In genomic region chr10:76664156-76665115, GRCm38 (mm10) we compare ENCODE assay signal across 8 mouse cellular contexts. TPM values are rescaled to one million over a fixed set of nuclear protein-coding genes. Genes with fewer than 3 reads are reported as not detected.
DNase-seq lines count a peak whose midpoint lies in the region; TF ChIP-seq lines count a peak whose summit lies in the region.
"Had no signal": no experiment of that assay in that cellular context is flagged by ENCODE, and none has a peak within 500 bp of the region (broad histone marks: within the 10 kb centered on the region; RNA-seq: fewer than 3 reads in every experiment).

No protein-coding gene starts in this region.

- no peak for TF ChIP-seq CTCF in lung, adult 2 months (IDR thresholded peaks at IDR 0.05; ENCODE audit: insufficient read depth, low read length)

- H3K4me1 ChIP-seq in lung, adult 2 months (ENCODE audit: control insufficient read depth, insufficient read depth, low read length) = no peaks in the 10 kb centered on the region
- H3K4me1 ChIP-seq: limb, embryonic 12.5 days had no signal

- peak; percentile 8 for DNase-seq in ZHBTc4 (ENCODE audit: low read depth, low spot score)
- DNase-seq in cerebellum, adult 9-10 months = peak; percentile 54
- peak; percentile 78 to 83 for DNase-seq in heart, postnatal 10 days
- peak; percentile 48 for DNase-seq in lung, adult 2 months
- peak; percentile 88 for DNase-seq in urinary bladder, postnatal 14 days (ENCODE audit: low spot score)
- DNase-seq in c-Kit-positive CD71-positive TER-119-positive erythroid progenitor cells, embryonic 14.5 days (ENCODE audit: low spot score) = no peak
- no peak for DNase-seq in B cell, adult 2 months

- H3K4me3 ChIP-seq in lung, adult 2 months (replicated peaks; ENCODE audit: extremely low read depth, low read depth, low read length) = no peak overlapping the region
- H3K4me3 ChIP-seq: limb, embryonic 12.5 days had no signal

- intact Hi-C loops in heart, postnatal 10 days (cut with DNase I) = no loop called here

- TF ChIP-seq POLR2A in lung, adult 2 months (IDR thresholded peaks at IDR 0.05; ENCODE audit: borderline replicate concordance, extremely low read depth, low read depth, low read length) = no peak

- WGBS in lung, adult 2 months = 61% methylated on average over 20 of the region's 20 CpGs

RNA-seq across cellular contexts. Expression of gene Col6a2, which starts 41.0 kb away (rescaled TPM):
- total RNA-seq in heart, postnatal 10 days (2021) = 100 to 1,000 TPM; 224 to 241 TPM
- polyA plus RNA-seq in lung, adult 2 months (2012; rRNA removed) = 173 and 175 TPM in 2 replicates

Comparison
In these comparisons a context has a peak if more than half of its experiments do, and no peak if none do; other contexts are left out.
1. DNase-seq: peak in ZHBTc4 (single experiment), cerebellum, adult 9-10 months (single experiment), heart, postnatal 10 days (2 of 2), lung, adult 2 months (single experiment) and urinary bladder, postnatal 14 days (single experiment); none in c-Kit-positive CD71-positive TER-119-positive erythroid progenitor cells, embryonic 14.5 days (single experiment) and B cell, adult 2 months (0 of 2).